Mouse (Mus musculus) right cerebral cortex, postnatal 25 days (tissue): ENCODE results near the gene Asna1.

Experiments used
- DNase-seq: peaks from one replicate; pipeline ENCODE4 v3.0.0; 2022

Asna1 gene

GRCm38 (mm10) chr8:85025098-85025932 lies at the start of gene Asna1:
Gene Asna1, minus strand, starts transcription at chr8:85025281.
- DNase-seq: peak; percentile 77

DNA sequence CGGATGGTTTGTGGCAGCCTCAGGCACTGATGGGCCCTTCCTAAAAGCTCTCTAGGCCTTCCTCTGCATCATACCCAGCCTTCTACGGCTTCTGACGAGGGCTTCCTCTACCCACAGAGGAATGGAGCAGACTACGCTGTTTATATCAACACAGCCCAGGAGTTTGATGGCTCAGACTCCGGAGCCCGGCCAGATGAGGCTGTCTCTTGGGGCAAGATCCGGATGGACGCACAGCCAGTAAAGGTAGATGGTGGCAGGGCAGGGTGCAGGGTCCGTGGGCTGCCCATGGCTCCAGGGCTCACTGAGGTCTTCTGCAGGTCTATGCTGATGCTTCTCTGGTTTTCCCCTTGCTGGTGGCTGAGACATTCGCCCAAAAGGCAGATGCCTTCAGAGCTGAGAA lies 49.5 kb upstream of the Asna1 start:
- no peak for DNase-seq

GRCm38 (mm10) chr8:85074167-85074566 lies 49.1 kb upstream of the Asna1 start:
- no peak for DNase-seq

GRCm38 (mm10) chr8:85073041-85073612 lies 48.0 kb upstream of the Asna1 start:
- no peak for DNase-seq

DNA sequence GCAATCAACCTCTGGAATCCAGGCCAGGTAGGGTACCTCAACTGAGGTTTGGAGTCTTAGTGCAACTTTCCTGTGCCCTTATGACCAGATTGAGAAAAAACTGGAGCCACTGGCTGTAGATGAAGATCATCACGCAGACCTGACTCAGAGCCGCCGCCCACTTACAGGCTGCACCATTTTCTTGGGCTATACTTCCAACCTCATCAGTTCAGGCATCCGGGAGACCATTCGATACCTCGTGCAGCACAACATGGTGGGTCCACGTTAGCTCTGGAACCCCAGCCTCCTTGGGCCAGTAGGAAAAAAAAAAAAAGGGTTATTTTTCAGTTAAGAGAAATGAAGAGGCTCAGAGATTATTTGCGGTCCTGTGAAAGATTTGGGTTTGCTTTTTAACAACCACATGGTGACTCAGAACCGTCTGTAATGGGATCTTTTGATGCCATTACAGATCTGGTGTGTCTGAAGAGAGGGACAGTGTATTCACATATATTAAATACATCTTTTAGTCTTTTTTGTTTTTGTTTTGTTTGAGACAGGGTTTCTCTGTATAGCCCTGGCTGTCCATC lies 47.4 kb upstream of the Asna1 start:
- no peak for DNase-seq

DNA sequence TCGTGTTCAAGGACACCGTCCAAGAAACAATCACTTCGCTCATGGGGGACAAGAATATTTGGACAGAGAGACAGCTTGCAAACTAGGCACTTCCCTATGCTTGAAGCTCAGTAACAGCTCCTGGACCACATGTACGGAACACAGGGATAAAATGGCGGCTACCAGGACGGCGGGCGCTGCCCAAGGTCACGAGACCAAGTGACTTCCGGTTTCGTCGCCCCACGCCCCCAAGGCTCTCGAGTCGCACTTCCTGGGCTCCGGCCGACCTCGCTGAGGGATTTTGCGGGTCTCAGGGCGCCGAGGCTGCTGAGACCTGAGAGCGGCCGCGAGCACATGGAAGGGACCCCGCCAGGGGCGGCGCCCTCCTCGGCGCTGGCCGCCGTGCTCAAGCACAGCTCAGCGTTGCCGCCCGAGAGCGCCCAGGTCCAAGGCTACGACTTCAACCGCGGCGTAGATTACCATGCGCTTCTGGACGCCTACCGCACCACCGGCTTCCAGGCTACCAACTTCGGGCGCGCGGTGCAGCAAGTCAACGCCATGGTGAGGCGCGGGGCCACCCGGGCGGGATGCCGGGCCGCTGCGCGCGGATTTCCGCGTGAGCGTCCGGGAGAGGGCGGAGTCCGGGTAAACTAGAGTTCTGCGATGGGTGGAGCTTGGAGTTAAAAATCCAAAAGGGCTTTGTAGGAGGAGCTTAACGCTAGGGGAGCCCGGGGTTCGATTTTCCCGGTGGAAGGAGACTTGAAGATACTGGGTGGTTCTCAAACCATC lies 46.6 kb upstream of the Asna1 start, which contains the start of gene Dhps:
Gene Dhps, plus strand, starts transcription at position 244 of the 768 bp plus-strand sequence.
- peak; percentile 89 for DNase-seq

DNA sequence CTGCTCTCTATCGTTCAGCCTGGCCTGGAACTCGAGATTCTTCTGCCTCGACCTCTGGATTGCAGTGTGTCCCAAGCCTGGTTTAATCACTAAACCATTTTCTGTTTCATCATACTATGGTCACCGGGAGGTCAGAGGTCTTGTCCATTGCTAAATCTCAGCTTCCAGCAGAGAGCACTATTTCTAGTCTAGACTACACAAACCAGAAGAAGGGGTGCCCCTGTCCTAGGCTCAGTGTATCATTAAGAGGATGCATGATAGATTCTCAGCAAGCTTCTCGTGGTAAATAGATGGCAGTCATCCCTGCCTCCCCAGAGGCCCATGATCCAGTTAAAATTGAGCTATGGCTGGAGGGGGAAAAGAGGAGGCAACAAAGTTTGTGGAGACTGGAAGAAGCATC lies 46.0 kb upstream of the Asna1 start:
- DNase-seq: no peak

DNA sequence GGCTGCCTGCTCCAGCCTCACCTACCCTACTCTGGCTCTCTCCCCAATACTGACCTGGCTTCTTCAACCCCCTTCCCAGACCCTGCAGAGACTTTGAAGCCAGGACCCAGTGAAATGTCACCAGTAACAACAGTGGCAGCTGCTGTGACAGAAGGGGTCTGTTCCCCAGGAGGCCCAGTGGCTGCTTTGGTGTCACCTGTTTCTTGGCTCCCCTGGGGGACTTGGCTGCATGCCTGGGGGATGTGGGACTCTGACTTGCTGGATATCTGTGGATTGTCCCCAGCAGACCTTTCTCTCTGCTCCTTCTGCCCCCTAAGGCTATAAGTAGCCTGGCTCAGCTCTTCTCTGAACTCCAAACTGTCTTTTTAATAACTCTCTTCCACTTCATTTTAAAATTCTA lies 42.9 kb upstream of the Asna1 start, which contains the start of gene Gm5741:
Gene Gm5741, minus strand, starts transcription at position 1 of the 400 bp plus-strand sequence.
- no peak for DNase-seq

DNA sequence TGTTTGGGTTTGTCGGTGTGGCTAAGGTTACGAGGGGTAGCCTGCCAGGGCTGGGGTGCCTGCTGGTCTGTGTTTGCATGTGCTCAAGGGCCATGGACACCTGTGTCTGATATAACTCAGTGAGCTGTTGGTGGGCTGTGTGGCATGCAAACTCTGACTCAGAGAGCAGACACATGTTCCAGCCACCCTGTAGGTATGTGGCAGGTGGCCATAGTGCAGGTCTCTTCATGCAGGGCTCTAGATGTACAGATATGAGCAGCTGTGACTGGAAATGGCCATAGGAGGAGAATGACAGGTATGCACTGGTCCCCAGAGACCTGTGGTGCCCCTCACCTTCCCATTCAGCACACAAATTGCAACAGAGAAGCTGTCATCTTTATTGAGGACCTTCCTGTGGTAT lies 42.1 kb upstream of the Asna1 start:
- no peak for DNase-seq

DNA sequence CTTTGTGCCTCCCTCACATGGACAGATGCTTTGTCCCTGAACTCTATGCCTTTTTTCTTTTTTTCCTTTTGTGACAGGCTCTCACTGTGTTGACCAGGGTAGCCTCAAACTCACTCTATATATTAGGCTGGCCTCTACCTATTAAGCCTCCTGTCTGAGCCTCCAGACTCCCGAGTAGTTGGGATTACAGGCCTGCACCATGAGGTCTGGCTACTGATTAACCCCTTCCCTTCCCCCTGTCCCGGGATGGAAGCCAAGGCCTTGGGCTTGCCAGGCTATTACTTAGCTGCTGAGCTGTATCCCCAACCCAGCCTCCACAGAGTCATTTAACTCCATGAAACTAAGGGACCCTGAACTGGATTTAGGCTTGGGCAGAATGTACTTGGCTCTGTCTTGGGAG lies 40.1 kb upstream of the Asna1 start:
- no peak for DNase-seq

GRCm38 (mm10) chr8:85062603-85063002 lies 37.5 kb upstream of the Asna1 start:
- no peak for DNase-seq

GRCm38 (mm10) chr8:85059879-85060616 lies 35.0 kb upstream of the Asna1 start, which contains the start of gene Fbxw9:
Gene Fbxw9, plus strand, starts transcription at chr8:85060055.
- peak; percentile 89 for DNase-seq

GRCm38 (mm10) chr8:85057367-85057766 lies 32.3 kb upstream of the Asna1 start:
- no peak for DNase-seq

GRCm38 (mm10) chr8:85043619-85044018 lies 18.5 kb upstream of the Asna1 start:
- no peak for DNase-seq

GRCm38 (mm10) chr8:85037681-85038531 lies 12.8 kb upstream of the Asna1 start:
- peak; percentile 72 for DNase-seq

DNA sequence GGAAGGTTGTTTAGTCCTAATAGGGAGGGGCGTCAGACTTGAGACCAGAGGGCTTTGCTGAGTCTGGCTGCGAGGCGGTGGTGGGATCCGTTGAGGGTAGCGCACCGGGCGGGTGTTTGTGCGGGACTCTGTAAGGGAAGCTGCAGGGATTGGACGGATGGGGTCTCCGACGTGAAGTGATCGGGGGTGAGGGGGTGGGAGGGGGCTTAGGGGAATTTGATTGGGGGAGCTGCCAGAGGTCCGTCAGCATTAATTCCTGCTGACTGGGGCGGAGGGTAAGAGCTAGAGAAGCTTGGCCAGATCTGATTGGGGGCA lies 12.2 kb upstream of the Asna1 start:
- DNase-seq: no peak

DNA sequence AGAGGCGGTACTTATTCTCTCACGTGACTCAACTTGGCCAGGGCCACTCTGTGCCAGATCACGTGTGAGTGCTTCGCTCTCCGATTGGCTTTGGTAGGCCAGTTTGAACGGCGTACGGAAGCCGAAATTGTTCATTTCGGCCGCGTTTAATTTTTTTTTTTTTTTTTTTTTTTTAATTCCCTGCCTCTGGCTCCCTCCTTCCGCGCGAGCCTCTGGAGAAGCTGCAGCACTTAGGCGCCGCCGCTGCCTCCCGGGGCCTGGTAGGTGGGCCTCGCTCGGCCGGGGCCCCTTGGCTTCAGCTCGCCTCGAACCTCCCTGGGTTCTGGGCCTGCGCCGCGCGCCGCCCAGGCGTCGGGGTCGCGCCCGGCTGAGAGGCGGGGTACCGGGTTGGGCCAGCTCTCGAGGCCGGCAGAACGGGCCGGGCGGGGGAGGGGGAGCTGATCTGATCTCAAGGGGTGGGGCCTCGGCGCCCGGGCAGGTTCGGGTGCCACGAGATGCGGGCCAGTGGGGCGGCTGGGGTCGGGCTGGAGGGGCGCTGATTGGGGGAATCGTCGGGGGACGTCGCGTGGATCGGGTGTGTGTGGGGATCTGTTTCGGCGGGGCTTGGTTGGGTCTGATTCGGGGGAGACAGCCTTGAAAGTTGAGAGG lies 11.8 kb upstream of the Asna1 start, which contains the start of gene Tnpo2:
Gene Tnpo2, plus strand, starts transcription at position 198 of the 648 bp plus-strand sequence.
- DNase-seq: peak; percentile 88

DNA sequence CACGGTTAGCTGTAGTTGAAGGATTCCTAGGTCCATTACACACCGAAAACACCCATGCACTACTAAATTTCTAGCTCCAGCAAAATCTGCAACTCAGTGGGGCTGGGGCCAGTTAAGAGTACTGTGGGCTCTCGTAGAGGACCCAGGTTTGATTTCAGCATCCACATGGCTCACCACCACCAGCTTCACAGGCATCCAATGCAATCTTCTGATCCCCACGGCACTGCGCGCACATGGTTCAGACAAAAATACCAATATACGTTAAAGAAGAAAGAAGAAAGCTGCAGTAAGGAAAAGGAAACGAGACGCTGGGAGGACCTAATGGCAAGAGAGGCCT lies 11.3 kb upstream of the Asna1 start:
- no peak for DNase-seq

DNA sequence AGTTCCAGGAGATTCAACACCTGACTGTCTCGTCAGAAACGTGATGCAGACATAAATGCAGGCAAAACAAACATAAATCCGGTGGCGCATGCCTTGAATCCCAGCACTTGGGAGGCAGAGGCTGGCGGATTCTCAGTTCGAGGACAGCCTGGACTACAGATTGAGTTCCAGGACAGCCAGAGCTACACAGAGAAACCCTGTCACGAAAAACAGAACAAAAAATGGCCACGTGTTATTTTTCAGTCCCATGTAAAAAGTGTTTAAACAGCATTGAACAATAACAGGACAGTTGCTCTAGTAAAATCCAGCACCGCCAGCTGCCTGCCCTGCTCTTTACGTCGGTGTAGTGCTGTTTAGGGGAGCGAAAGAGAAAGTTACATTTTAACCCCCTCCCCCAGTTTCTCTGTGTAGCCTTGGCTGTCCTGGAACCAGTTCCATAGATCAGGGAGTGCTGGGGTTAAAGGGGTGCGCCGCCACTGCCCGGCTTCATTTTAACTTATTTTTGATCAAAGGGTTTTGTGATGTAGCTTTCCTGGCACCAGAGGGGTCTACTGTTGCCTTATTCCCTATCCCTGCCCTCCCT lies 10.7 kb upstream of the Asna1 start:
- DNase-seq: no peak

DNA sequence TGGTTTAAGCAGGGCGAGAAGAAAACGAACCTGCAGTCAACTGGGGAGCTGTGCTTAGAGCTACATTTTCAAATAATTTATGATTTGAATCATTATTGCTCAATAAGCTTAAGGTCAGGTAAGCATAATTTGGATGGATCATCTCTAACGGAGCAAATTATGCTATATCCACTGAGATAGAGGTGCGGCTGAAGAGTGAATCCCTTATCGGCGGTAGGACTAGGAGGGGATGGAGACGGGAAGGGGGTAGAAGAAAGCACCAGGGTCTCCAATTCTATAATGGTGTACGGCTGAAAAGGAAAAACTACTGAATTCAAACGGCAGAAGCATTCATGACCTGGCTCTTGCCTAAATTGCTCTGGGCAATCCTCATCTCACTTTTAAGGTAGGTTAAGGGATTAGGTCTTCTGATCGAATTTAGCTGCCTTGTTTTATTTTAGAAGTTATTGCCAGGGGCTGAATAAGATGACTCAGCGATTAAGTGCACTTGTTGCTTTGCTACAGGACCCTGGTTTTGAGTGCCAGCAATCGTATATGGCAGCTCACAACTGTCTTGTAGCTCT lies 10.2 kb upstream of the Asna1 start:
- no peak for DNase-seq
